Mouse (Mus musculus): Measurements from ENCODE around the gene Gtf2h4. TPM values are rescaled to one million over a fixed set of nuclear protein-coding genes. Genes with fewer than 3 reads are reported as not detected.

The Gtf2h4 gene
- polyA plus RNA-seq, 1 experiment from 2014 or later: 35.3 TPM

GRCm38 (mm10) chr17:35699919-35700318 is 26.4 kb upstream of the Gtf2h4 start:
- Histone ChIP-seq H3K36me3 (ENCODE audit: control insufficient read depth, insufficient read depth) (0 out of 2 replicates have a peak, but pooled peaks cover 2% of the 10 kb centered on the region), H3K4me3 (replicated peaks; ENCODE audit: low read length) (peak overlapping the region; percentile 80), H3K27me3 (replicated peaks; ENCODE audit: control insufficient read depth, insufficient read depth, low read length) (no peaks in the 10 kb centered on the region), H3K9me3 (ENCODE audit: control insufficient read depth, low read length) (no peaks in the 10 kb centered on the region), H3K27ac (ENCODE audit: low read length) (peak overlapping the region; percentile 100), H3K9ac (replicated peaks; ENCODE audit: low read depth, low read length) (peak overlapping the region; percentile 90), H3K4me1 (replicated peaks; ENCODE audit: control insufficient read depth, insufficient read depth, low read length) (peaks cover 64% of the 10 kb centered on the region), H3K4me2 (ENCODE audit: low read length) (peak overlapping the region; percentile 90)
- WGBS: 2% methylated on average over 19 of the region's 19 CpGs
- ATAC-seq: no peak

GRCm38 (mm10) chr17:35698501-35698883 is 25.0 kb upstream of the Gtf2h4 start:
- H3K27ac ChIP-seq (ENCODE audit: low read length): peak overlapping the region; percentile 100
- H3K4me3 ChIP-seq (replicated peaks; ENCODE audit: low read length): peak overlapping the region; percentile 51
- H3K9ac ChIP-seq (replicated peaks; ENCODE audit: low read depth, low read length): peak overlapping the region; percentile 78
- no peaks in the 10 kb centered on the region for H3K27me3 ChIP-seq (replicated peaks; ENCODE audit: control insufficient read depth, insufficient read depth, low read length)
- H3K4me1 ChIP-seq (replicated peaks; ENCODE audit: control insufficient read depth, insufficient read depth, low read length): peaks cover 50% of the 10 kb centered on the region
- peaks cover 3% of the 10 kb centered on the region; the same call in 1 of the 2 replicates for H3K36me3 ChIP-seq (ENCODE audit: control insufficient read depth, insufficient read depth)
- ATAC-seq: no peak
- WGBS: 5% methylated on average over 5 of the region's 5 CpGs
- peak overlapping the region; percentile 90 for H3K4me2 ChIP-seq (ENCODE audit: low read length)
- no peaks in the 10 kb centered on the region for H3K9me3 ChIP-seq (ENCODE audit: control insufficient read depth, low read length)

- Histone ChIP-seq H3K27me3 (replicated peaks; ENCODE audit: control insufficient read depth, insufficient read depth, low read length) (no peaks in the 10 kb centered on the region), H3K4me3 (replicated peaks; ENCODE audit: low read length) (peak overlapping the region; percentile 51), H3K27ac (ENCODE audit: low read length) (peak overlapping the region; percentile 100), H3K4me1 (replicated peaks; ENCODE audit: control insufficient read depth, insufficient read depth, low read length) (peaks cover 50% of the 10 kb centered on the region), H3K36me3 (ENCODE audit: control insufficient read depth, insufficient read depth) (peaks cover 9% of the 10 kb centered on the region), H3K9me3 (ENCODE audit: control insufficient read depth, low read length) (no peaks in the 10 kb centered on the region), H3K4me2 (ENCODE audit: low read length) (peak overlapping the region; percentile 90), H3K9ac (replicated peaks; ENCODE audit: low read depth, low read length) (peak overlapping the region; percentile 78)
- under 1% methylated on average over 16 of the region's 16 CpGs for WGBS
- peak; percentile 57 for ATAC-seq
These were observed 24.4 kb upstream of the Gtf2h4 start for GRCm38 (mm10) chr17:35697759-35698500.

GRCm38 (mm10) chr17:35697429-35697758 is 23.9 kb upstream of the Gtf2h4 start:
- Histone ChIP-seq H3K27me3 (replicated peaks; ENCODE audit: control insufficient read depth, insufficient read depth, low read length) (no peaks in the 10 kb centered on the region), H3K9ac (replicated peaks; ENCODE audit: low read depth, low read length) (peak overlapping the region; percentile 78), H3K4me1 (replicated peaks; ENCODE audit: control insufficient read depth, insufficient read depth, low read length) (peaks cover 46% of the 10 kb centered on the region), H3K9me3 (ENCODE audit: control insufficient read depth, low read length) (no peaks in the 10 kb centered on the region), H3K36me3 (ENCODE audit: control insufficient read depth, insufficient read depth) (peaks cover 14% of the 10 kb centered on the region), H3K4me2 (ENCODE audit: low read length) (peak overlapping the region; percentile 90), H3K27ac (ENCODE audit: low read length) (peak overlapping the region; percentile 100), H3K4me3 (replicated peaks; ENCODE audit: low read length) (peak overlapping the region; percentile 51)
- no peak; the same call in 1 of the 2 replicates for ATAC-seq
- WGBS: 5% methylated on average over 1 of the region's 1 CpGs

- ATAC-seq: no peak
- 30% methylated on average over 6 of the region's 6 CpGs for WGBS
- no peaks in the 10 kb centered on the region for H3K27me3 ChIP-seq (replicated peaks; ENCODE audit: control insufficient read depth, insufficient read depth, low read length)
- peaks cover 19% of the 10 kb centered on the region for H3K36me3 ChIP-seq (ENCODE audit: control insufficient read depth, insufficient read depth)
- peak overlapping the region; percentile 51 for H3K4me3 ChIP-seq (replicated peaks; ENCODE audit: low read length)
- H3K4me1 ChIP-seq (replicated peaks; ENCODE audit: control insufficient read depth, insufficient read depth, low read length): peaks cover 39% of the 10 kb centered on the region
- H3K27ac ChIP-seq (ENCODE audit: low read length): peak overlapping the region; percentile 100
- no peak overlapping the region; the same call in 1 of the 2 replicates for H3K9ac ChIP-seq (replicated peaks; ENCODE audit: low read depth, low read length)
- no peaks in the 10 kb centered on the region for H3K9me3 ChIP-seq (ENCODE audit: control insufficient read depth, low read length)
- H3K4me2 ChIP-seq (ENCODE audit: low read length): peak overlapping the region; percentile 90
These were observed 23.2 kb upstream of the Gtf2h4 start for GRCm38 (mm10) chr17:35696691-35697090.

- Histone ChIP-seq H3K27ac (ENCODE audit: low read length) (no peak overlapping the region), H3K4me3 (replicated peaks; ENCODE audit: low read length) (no peak overlapping the region), H3K9me3 (ENCODE audit: control insufficient read depth, low read length) (no peaks in the 10 kb centered on the region), H3K4me2 (ENCODE audit: low read length) (no peak overlapping the region), H3K27me3 (replicated peaks; ENCODE audit: control insufficient read depth, insufficient read depth, low read length) (no peaks in the 10 kb centered on the region), H3K4me1 (replicated peaks; ENCODE audit: control insufficient read depth, insufficient read depth, low read length) (peaks cover 34% of the 10 kb centered on the region), H3K9ac (replicated peaks; ENCODE audit: low read depth, low read length) (no peak overlapping the region), H3K36me3 (ENCODE audit: control insufficient read depth, insufficient read depth) (peaks cover 28% of the 10 kb centered on the region)
- 95% methylated on average over 2 of the region's 2 CpGs for WGBS
- no peak for ATAC-seq
These were observed 21.8 kb upstream of the Gtf2h4 start for GRCm38 (mm10) chr17:35695289-35695688.

GRCm38 (mm10) chr17:35693906-35694305 is 20.4 kb upstream of the Gtf2h4 start:
- Histone ChIP-seq H3K27me3 (replicated peaks; ENCODE audit: control insufficient read depth, insufficient read depth, low read length) (no peaks in the 10 kb centered on the region), H3K9me3 (ENCODE audit: control insufficient read depth, low read length) (no peaks in the 10 kb centered on the region), H3K27ac (ENCODE audit: low read length) (no peak overlapping the region), H3K36me3 (ENCODE audit: control insufficient read depth, insufficient read depth) (peaks cover 42% of the 10 kb centered on the region), H3K9ac (replicated peaks; ENCODE audit: low read depth, low read length) (no peak overlapping the region), H3K4me2 (ENCODE audit: low read length) (no peak overlapping the region), H3K4me3 (replicated peaks; ENCODE audit: low read length) (no peak overlapping the region), H3K4me1 (replicated peaks; ENCODE audit: control insufficient read depth, insufficient read depth, low read length) (peaks cover 23% of the 10 kb centered on the region)
- ATAC-seq: no peak
- 92% methylated on average over 5 of the region's 5 CpGs for WGBS

- H3K4me2 ChIP-seq (ENCODE audit: low read length): no peak overlapping the region
- no peaks in the 10 kb centered on the region for H3K27me3 ChIP-seq (replicated peaks; ENCODE audit: control insufficient read depth, insufficient read depth, low read length)
- no peaks in the 10 kb centered on the region for H3K9me3 ChIP-seq (ENCODE audit: control insufficient read depth, low read length)
- no peak for ATAC-seq
- H3K27ac ChIP-seq (ENCODE audit: low read length): no peak overlapping the region
- WGBS: 78% methylated on average over 4 of the region's 4 CpGs
- no peak overlapping the region for H3K9ac ChIP-seq (replicated peaks; ENCODE audit: low read depth, low read length)
- H3K36me3 ChIP-seq (ENCODE audit: control insufficient read depth, insufficient read depth): peaks cover 47% of the 10 kb centered on the region
- peaks cover 10% of the 10 kb centered on the region for H3K4me1 ChIP-seq (replicated peaks; ENCODE audit: control insufficient read depth, insufficient read depth, low read length)
- no peak overlapping the region for H3K4me3 ChIP-seq (replicated peaks; ENCODE audit: low read length)
These were observed 18.8 kb upstream of the Gtf2h4 start for GRCm38 (mm10) chr17:35692368-35692767.

- Histone ChIP-seq H3K4me1 (replicated peaks; ENCODE audit: control insufficient read depth, insufficient read depth, low read length) (peaks cover 5% of the 10 kb centered on the region), H3K27me3 (replicated peaks; ENCODE audit: control insufficient read depth, insufficient read depth, low read length) (no peaks in the 10 kb centered on the region), H3K4me2 (ENCODE audit: low read length) (no peak overlapping the region), H3K27ac (ENCODE audit: low read length) (no peak overlapping the region), H3K9ac (replicated peaks; ENCODE audit: low read depth, low read length) (no peak overlapping the region), H3K9me3 (ENCODE audit: control insufficient read depth, low read length) (no peaks in the 10 kb centered on the region), H3K36me3 (ENCODE audit: control insufficient read depth, insufficient read depth) (peaks cover 53% of the 10 kb centered on the region), H3K4me3 (replicated peaks; ENCODE audit: low read length) (no peak overlapping the region)
- ATAC-seq: no peak
- 88% methylated on average over 4 of the region's 4 CpGs for WGBS
These were observed 18.3 kb upstream of the Gtf2h4 start for GRCm38 (mm10) chr17:35691811-35692210.

Data from forebrain, embryonic 16.5 days (tissue).